Mouse (Mus musculus): ENCODE results near the gene Ak8. TPM values are rescaled to one million over a fixed set of nuclear protein-coding genes. Genes with fewer than 3 reads are reported as not detected.

The Ak8 gene
- polyA plus RNA-seq, 1 experiment from 2014 or later = 4.5 TPM

GRCm38 (mm10) chr2:28859303-28859702, 159.3 kb downstream of the Ak8 start:
- Histone ChIP-seq H3K27me3 (ENCODE audit: control insufficient read depth, insufficient read depth, low read depth, low read length) (no peaks in the 10 kb centered on the region), H3K9me3 (replicated peaks; ENCODE audit: control insufficient read depth, low read length, poor library complexity, severe bottlenecking) (no peaks in the 10 kb centered on the region), H3K4me1 (ENCODE audit: control insufficient read depth, insufficient read depth, low read length) (no peaks in the 10 kb centered on the region), H3K9ac (ENCODE audit: low read depth, low read length) (no peak overlapping the region), H3K36me3 (ENCODE audit: control insufficient read depth, insufficient read depth, low read length) (peaks cover 17% of the 10 kb centered on the region), H3K4me3 (ENCODE audit: low read depth, low read length) (no peak overlapping the region), H3K27ac (ENCODE audit: low read length) (no peak overlapping the region), H3K4me2 (ENCODE audit: low read length) (no peak overlapping the region)
- 91% methylated on average over 4 of the region's 4 CpGs for WGBS
- no peak for ATAC-seq

GRCm38 (mm10) chr2:28860678-28861423, 160.9 kb downstream of the Ak8 start:
- Histone ChIP-seq H3K4me1 (ENCODE audit: control insufficient read depth, insufficient read depth, low read length) (no peaks in the 10 kb centered on the region), H3K36me3 (ENCODE audit: control insufficient read depth, insufficient read depth, low read length) (peaks cover 17% of the 10 kb centered on the region), H3K9me3 (replicated peaks; ENCODE audit: control insufficient read depth, low read length, poor library complexity, severe bottlenecking) (no peaks in the 10 kb centered on the region), H3K4me2 (ENCODE audit: low read length) (no peak overlapping the region), H3K9ac (ENCODE audit: low read depth, low read length) (no peak overlapping the region), H3K27ac (ENCODE audit: low read length) (no peak overlapping the region), H3K4me3 (ENCODE audit: low read depth, low read length) (no peak overlapping the region), H3K27me3 (ENCODE audit: control insufficient read depth, insufficient read depth, low read depth, low read length) (no peaks in the 10 kb centered on the region)
- WGBS = 85% methylated on average over 8 of the region's 8 CpGs
- ATAC-seq = no peak

Small RNAs within 50 kb of the gene (microRNA-seq; reads per million reads assigned to microRNA genes)
- 2.2 reads per million, percentile 8 among the genes with 10 or more reads in this experiment for gene Mir3088

Other genes with a start within 250 kb of the Ak8 start
- 3.5 and 4.1 TPM in 2 replicates for gene 1700007K13Rik, start 233.8 kb upstream of the Ak8 start, polyA plus RNA-seq (2015; fragmentation: Nextera tagmentation; extraction: Ambion mirVana)
- gene Mrps2, start 232.1 kb upstream of the Ak8 start, polyA plus RNA-seq (2015; fragmentation: Nextera tagmentation; extraction: Ambion mirVana) = 45.7 and 47.8 TPM in 2 replicates
- gene Gbgt1, start 203.3 kb upstream of the Ak8 start, polyA plus RNA-seq (2015; fragmentation: Nextera tagmentation; extraction: Ambion mirVana) = 1.1 and 1.2 TPM in 2 replicates
- gene Gm10134, start 194.1 kb upstream of the Ak8 start, polyA plus RNA-seq (2015; fragmentation: Nextera tagmentation; extraction: Ambion mirVana) = 2.3 and 3.6 TPM in 2 replicates
- gene Ralgds, start 187.0 kb upstream of the Ak8 start, polyA plus RNA-seq (2015; fragmentation: Nextera tagmentation; extraction: Ambion mirVana) = 78.4 and 82.0 TPM in 2 replicates
- not detected in 2 replicates for gene Cel, start 136.8 kb upstream of the Ak8 start, polyA plus RNA-seq (2015; fragmentation: Nextera tagmentation; extraction: Ambion mirVana)
- 42.3 and 46.3 TPM in 2 replicates for gene Gtf3c5, start 116.4 kb upstream of the Ak8 start, polyA plus RNA-seq (2015; fragmentation: Nextera tagmentation; extraction: Ambion mirVana)
- not detected in 2 replicates for gene Gfi1b, start 78.2 kb upstream of the Ak8 start, polyA plus RNA-seq (2015; fragmentation: Nextera tagmentation; extraction: Ambion mirVana)
- 30.4 and 37.9 TPM in 2 replicates for gene Tsc1, start 58.9 kb upstream of the Ak8 start, polyA plus RNA-seq (2015; fragmentation: Nextera tagmentation; extraction: Ambion mirVana)
- 1.8 and 2.8 TPM in 2 replicates for gene Spaca9, start 437 bp upstream of the Ak8 start, polyA plus RNA-seq (2015; fragmentation: Nextera tagmentation; extraction: Ambion mirVana)
- 18.7 and 23.2 TPM in 2 replicates for gene Gtf3c4, start 140.2 kb downstream of the Ak8 start, polyA plus RNA-seq (2015; fragmentation: Nextera tagmentation; extraction: Ambion mirVana)
- gene Ddx31, start 140.2 kb downstream of the Ak8 start, polyA plus RNA-seq (2015; fragmentation: Nextera tagmentation; extraction: Ambion mirVana) = 10.7 and 12.6 TPM in 2 replicates
- 28.9 and 35.2 TPM in 2 replicates for gene Barhl1, start 216.5 kb downstream of the Ak8 start, polyA plus RNA-seq (2015; fragmentation: Nextera tagmentation; extraction: Ambion mirVana)